Mouse (Mus musculus): ENCODE results near the gene Arl5a. TPM values are rescaled to one million over a fixed set of nuclear protein-coding genes. Genes with fewer than 3 reads are reported as not detected.

Gene Arl5a
- polyA plus RNA-seq, 1 experiment: 0.35 TPM

- TF ChIP-seq GATA1 (IDR thresholded peaks at IDR 0.05; ENCODE audit: low read length) (no peak), TAL1 (IDR thresholded peaks at IDR 0.05; ENCODE audit: low read length) (no peak)
- Histone ChIP-seq H3K9me3 (ENCODE audit: control insufficient read depth, low read length) (no peaks in the 10 kb centered on the region), H3K27me3 (ENCODE audit: control insufficient read depth) (peaks cover 20% of the 10 kb centered on the region), H3K4me1 (ENCODE audit: control insufficient read depth) (peaks cover 35% of the 10 kb centered on the region), H3K4me3 (replicated peaks) (peak overlapping the region; percentile 95), H3K36me3 (ENCODE audit: control insufficient read depth) (peaks cover 3% of the 10 kb centered on the region; the same call in 1 of the 2 replicates)
These were observed 758 bp upstream of the Arl5a start for GRCm38 (mm10) chr2:52425523-52425795.

GRCm38 (mm10) chr2:52424248-52424728 is 413 bp downstream of the Arl5a start:
- H3K4me3 ChIP-seq (replicated peaks): peak overlapping the region; percentile 95
- peaks cover 19% of the 10 kb centered on the region for H3K27me3 ChIP-seq (ENCODE audit: control insufficient read depth)

DNA sequence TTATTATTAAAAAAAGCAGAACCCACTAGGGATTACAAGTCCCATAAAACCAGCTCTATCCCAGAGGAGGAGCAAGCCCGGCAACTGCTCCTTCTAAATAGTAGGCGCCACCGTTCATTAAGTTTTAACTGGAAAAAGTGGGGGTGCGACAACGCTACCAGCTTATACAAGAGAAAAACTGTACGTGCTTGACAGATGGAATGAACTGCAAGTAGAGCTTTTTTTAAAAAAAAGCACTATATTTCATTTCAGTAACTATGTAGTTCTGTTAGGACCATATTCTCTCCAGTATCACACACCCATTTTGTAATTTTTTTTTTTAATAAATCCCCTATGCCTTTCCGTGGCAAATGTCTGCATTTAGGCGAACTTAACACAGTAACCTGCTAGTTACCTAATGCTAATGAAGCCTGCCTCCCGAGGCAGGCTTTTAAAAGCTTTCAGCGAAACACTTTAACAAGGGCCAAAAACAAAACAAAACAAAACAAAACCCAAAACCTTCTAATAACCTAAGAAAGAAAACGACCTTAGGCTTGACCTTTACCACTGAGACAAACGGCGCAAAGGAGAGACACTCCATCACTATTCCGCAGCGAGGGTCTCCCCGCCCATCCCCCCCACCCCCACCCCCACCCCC is 972 bp downstream of the Arl5a start:
- Histone ChIP-seq H3K27me3 (ENCODE audit: control insufficient read depth) (peaks cover 19% of the 10 kb centered on the region), H3K9me3 (ENCODE audit: control insufficient read depth, low read length) (no peaks in the 10 kb centered on the region), H3K4me3 (replicated peaks) (peak overlapping the region; percentile 95), H3K4me1 (ENCODE audit: control insufficient read depth) (peaks cover 36% of the 10 kb centered on the region), H3K36me3 (ENCODE audit: control insufficient read depth) (peaks cover 3% of the 10 kb centered on the region; the same call in 1 of the 2 replicates)
- TF ChIP-seq GATA1 (IDR thresholded peaks at IDR 0.05; ENCODE audit: low read length) (no peak), TAL1 (IDR thresholded peaks at IDR 0.05; ENCODE audit: low read length) (no peak)

More at GRCm38 (mm10) chr2:52424248-52424728, 413 bp downstream of the Arl5a start:
- peaks cover 3% of the 10 kb centered on the region; the same call in 1 of the 2 replicates for H3K36me3 ChIP-seq (ENCODE audit: control insufficient read depth)
- TF ChIP-seq GATA1 (IDR thresholded peaks at IDR 0.05; ENCODE audit: low read length): no peak
- peaks cover 35% of the 10 kb centered on the region for H3K4me1 ChIP-seq (ENCODE audit: control insufficient read depth)
- H3K9me3 ChIP-seq (ENCODE audit: control insufficient read depth, low read length): no peaks in the 10 kb centered on the region

DNA sequence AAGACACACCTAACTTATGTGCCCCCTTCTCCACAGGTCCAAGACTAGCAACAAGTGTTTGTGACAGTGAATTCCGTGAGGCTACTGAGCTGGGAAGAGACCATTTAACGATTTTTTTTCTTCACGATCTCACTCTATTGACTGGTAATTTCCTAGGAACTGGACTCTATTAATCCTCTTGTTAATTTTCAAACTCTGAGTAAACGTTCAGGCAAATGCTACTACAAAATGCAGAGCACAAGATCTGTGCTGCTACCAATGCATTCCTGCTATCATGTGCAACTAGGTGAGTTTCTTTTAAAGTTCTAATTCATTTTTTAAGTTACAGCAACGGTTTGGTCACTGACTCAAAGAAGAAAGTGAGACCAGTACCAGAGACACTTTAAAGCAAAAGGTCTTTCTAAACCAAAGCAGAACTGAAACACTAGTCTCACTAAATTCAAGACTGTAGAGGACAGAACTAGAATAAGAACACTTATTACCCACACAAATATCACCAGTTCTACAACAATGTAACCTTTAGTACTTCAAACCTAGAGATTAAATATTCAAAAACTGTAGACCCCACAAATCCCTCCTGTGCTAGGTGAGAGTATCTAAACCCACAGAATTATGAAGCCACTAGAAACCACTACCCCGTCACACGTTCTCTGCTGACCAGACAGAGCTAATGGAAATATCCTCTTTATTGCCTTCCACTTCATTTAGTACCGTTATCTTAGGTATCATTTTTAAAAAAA is 1.7 kb downstream of the Arl5a start:
- peak overlapping the region; percentile 95 for H3K4me3 ChIP-seq (replicated peaks)
- no peak for TF ChIP-seq TAL1 (IDR thresholded peaks at IDR 0.05; ENCODE audit: low read length)
- no peak for TF ChIP-seq GATA1 (IDR thresholded peaks at IDR 0.05; ENCODE audit: low read length)
- H3K4me1 ChIP-seq (ENCODE audit: control insufficient read depth): peaks cover 36% of the 10 kb centered on the region
- H3K9me3 ChIP-seq (ENCODE audit: control insufficient read depth, low read length): no peaks in the 10 kb centered on the region
- peaks cover 19% of the 10 kb centered on the region for H3K27me3 ChIP-seq (ENCODE audit: control insufficient read depth)
- peaks cover 3% of the 10 kb centered on the region; the same call in 1 of the 2 replicates for H3K36me3 ChIP-seq (ENCODE audit: control insufficient read depth)

DNA sequence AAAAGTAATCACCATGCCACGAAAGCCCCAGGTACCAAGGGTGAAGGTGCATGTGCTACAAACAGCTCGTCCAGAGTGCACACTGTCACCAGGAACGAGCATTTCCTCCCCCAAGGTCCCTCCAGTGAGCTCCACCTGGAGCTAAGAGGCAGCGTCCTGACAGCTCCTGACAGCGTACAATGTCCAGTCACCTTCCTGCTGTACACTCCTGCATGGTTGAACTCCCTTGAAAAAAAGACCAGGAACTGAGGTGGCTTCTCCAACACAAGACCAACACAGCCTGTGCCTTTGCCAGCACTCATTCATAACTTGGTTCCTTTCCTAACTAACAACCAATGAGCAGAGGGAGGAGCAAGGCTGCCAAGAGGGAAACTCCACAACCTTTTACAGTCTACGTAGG is 3.5 kb downstream of the Arl5a start:
- TF ChIP-seq TAL1 (IDR thresholded peaks at IDR 0.05; ENCODE audit: low read length) (no peak), GATA1 (IDR thresholded peaks at IDR 0.05; ENCODE audit: low read length) (no peak)
- Histone ChIP-seq H3K4me3 (replicated peaks) (no peak overlapping the region), H3K27me3 (ENCODE audit: control insufficient read depth) (peaks cover 6% of the 10 kb centered on the region), H3K4me1 (ENCODE audit: control insufficient read depth) (peaks cover 36% of the 10 kb centered on the region), H3K36me3 (ENCODE audit: control insufficient read depth) (peaks cover 12% of the 10 kb centered on the region), H3K9me3 (ENCODE audit: control insufficient read depth, low read length) (no peaks in the 10 kb centered on the region)

- H3K4me3 ChIP-seq (replicated peaks): no peak overlapping the region
- H3K9me3 ChIP-seq (ENCODE audit: control insufficient read depth, low read length): no peaks in the 10 kb centered on the region
- TF ChIP-seq GATA1 (IDR thresholded peaks at IDR 0.05; ENCODE audit: low read length) (no peak), TAL1 (IDR thresholded peaks at IDR 0.05; ENCODE audit: low read length) (no peak)
- H3K4me1 ChIP-seq (ENCODE audit: control insufficient read depth): peaks cover 29% of the 10 kb centered on the region
- H3K27me3 ChIP-seq (ENCODE audit: control insufficient read depth): no peaks in the 10 kb centered on the region
- H3K36me3 ChIP-seq (ENCODE audit: control insufficient read depth): peaks cover 21% of the 10 kb centered on the region
These were observed 4.5 kb downstream of the Arl5a start for GRCm38 (mm10) chr2:52420001-52420710.

GRCm38 (mm10) chr2:52419295-52419694 is 5.4 kb downstream of the Arl5a start:
- no peaks in the 10 kb centered on the region for H3K27me3 ChIP-seq (ENCODE audit: control insufficient read depth)
- peaks cover 21% of the 10 kb centered on the region for H3K36me3 ChIP-seq (ENCODE audit: control insufficient read depth)
- H3K4me3 ChIP-seq (replicated peaks): no peak overlapping the region
- TF ChIP-seq GATA1 (IDR thresholded peaks at IDR 0.05; ENCODE audit: low read length): no peak
- TF ChIP-seq TAL1 (IDR thresholded peaks at IDR 0.05; ENCODE audit: low read length): no peak
- H3K4me1 ChIP-seq (ENCODE audit: control insufficient read depth): peaks cover 29% of the 10 kb centered on the region
- H3K9me3 ChIP-seq (ENCODE audit: control insufficient read depth, low read length): no peaks in the 10 kb centered on the region

DNA sequence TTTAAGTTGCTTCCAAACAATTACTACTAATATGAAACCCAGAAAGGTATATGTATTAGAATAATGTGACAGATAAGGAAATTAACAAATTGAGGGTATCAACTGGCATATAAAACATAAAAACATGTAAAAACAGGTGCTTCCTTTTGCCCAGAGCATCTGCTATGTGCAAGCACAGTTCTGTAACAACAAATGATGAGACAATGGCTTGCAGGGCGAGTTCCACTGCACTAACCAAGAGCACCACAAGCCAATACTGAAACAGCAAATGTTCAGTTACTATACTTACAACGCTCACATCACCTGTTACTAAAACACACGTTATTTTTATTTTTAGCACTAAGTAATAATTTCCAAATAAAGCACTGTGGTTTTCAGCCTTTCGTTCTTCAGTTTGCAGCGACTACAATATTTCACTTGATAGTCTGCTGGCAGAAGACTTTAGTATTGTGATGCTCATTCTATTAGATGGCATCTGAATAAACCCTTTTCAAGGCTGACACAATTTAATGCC is 12.1 kb downstream of the Arl5a start:
- H3K9me3 ChIP-seq (ENCODE audit: control insufficient read depth, low read length): peaks cover 21% of the 10 kb centered on the region
- TF ChIP-seq TAL1 (IDR thresholded peaks at IDR 0.05; ENCODE audit: low read length) (no peak), GATA1 (IDR thresholded peaks at IDR 0.05; ENCODE audit: low read length) (no peak)
- no peak overlapping the region for H3K4me3 ChIP-seq (replicated peaks)
- H3K27me3 ChIP-seq (ENCODE audit: control insufficient read depth): no peaks in the 10 kb centered on the region
- H3K4me1 ChIP-seq (ENCODE audit: control insufficient read depth): no peaks in the 10 kb centered on the region
- peaks cover 65% of the 10 kb centered on the region for H3K36me3 ChIP-seq (ENCODE audit: control insufficient read depth)

GRCm38 (mm10) chr2:52406480-52406879 is 18.2 kb downstream of the Arl5a start:
- no peak for TF ChIP-seq GATA1 (IDR thresholded peaks at IDR 0.05; ENCODE audit: low read length)
- TF ChIP-seq TAL1 (IDR thresholded peaks at IDR 0.05; ENCODE audit: low read length): no peak
- Histone ChIP-seq H3K9me3 (ENCODE audit: control insufficient read depth, low read length) (peaks cover 21% of the 10 kb centered on the region), H3K36me3 (ENCODE audit: control insufficient read depth) (peaks cover 78% of the 10 kb centered on the region), H3K27me3 (ENCODE audit: control insufficient read depth) (no peaks in the 10 kb centered on the region), H3K4me3 (replicated peaks) (no peak overlapping the region), H3K4me1 (ENCODE audit: control insufficient read depth) (no peaks in the 10 kb centered on the region)

Data from erythroblast, embryonic 14.5 days (primary cell).